Mouse (Mus musculus): ENCODE results near the gene Tmem176a. TPM values are rescaled to one million over a fixed set of nuclear protein-coding genes. Genes with fewer than 3 reads are reported as not detected.

Tmem176a gene
- polyA plus RNA-seq, 1 experiment from 2014 or later = 144 TPM

Other genes starting within 250 kb of the Tmem176a start
- 26.6 and 27.8 TPM in 2 replicates for gene Repin1, start 247.0 kb upstream of the Tmem176a start, polyA plus RNA-seq (2015; fragmentation: Nextera tagmentation; extraction: Ambion mirVana)
- 0.45 TPM in 1 of 2 replicates, not detected in the other for gene Gm44965, start 247.0 kb upstream of the Tmem176a start, polyA plus RNA-seq (2015; fragmentation: Nextera tagmentation; extraction: Ambion mirVana)
- gene Zfp775, start 238.9 kb upstream of the Tmem176a start, polyA plus RNA-seq (2015; fragmentation: Nextera tagmentation; extraction: Ambion mirVana) = 4.9 and 5.4 TPM in 2 replicates
- gene AI854703, start 214.2 kb upstream of the Tmem176a start, polyA plus RNA-seq (2015; fragmentation: Nextera tagmentation; extraction: Ambion mirVana) = 0.92 and 1.1 TPM in 2 replicates
- gene Gimap8, start 193.7 kb upstream of the Tmem176a start, polyA plus RNA-seq (2015; fragmentation: Nextera tagmentation; extraction: Ambion mirVana) = 1.5 and 1.6 TPM in 2 replicates
- gene Gimap9, start 164.8 kb upstream of the Tmem176a start, polyA plus RNA-seq (2015; fragmentation: Nextera tagmentation; extraction: Ambion mirVana) = 10.7 and 12.6 TPM in 2 replicates
- 20.1 and 22.0 TPM in 2 replicates for gene Gimap4, start 156.4 kb upstream of the Tmem176a start, polyA plus RNA-seq (2015; fragmentation: Nextera tagmentation; extraction: Ambion mirVana)
- gene Gimap6, start 132.7 kb upstream of the Tmem176a start, polyA plus RNA-seq (2015; fragmentation: Nextera tagmentation; extraction: Ambion mirVana) = 21.1 and 22.3 TPM in 2 replicates
- gene Gm28053, start 122.3 kb upstream of the Tmem176a start, polyA plus RNA-seq (2015; fragmentation: Nextera tagmentation; extraction: Ambion mirVana) = 3.3 and 3.4 TPM in 2 replicates
- gene Gimap7, start 122.3 kb upstream of the Tmem176a start, polyA plus RNA-seq (2015; fragmentation: Nextera tagmentation; extraction: Ambion mirVana) = 0.23 TPM in 1 of 2 replicates, not detected in the other
- 21.8 and 22.2 TPM in 2 replicates for gene Gimap1, start 101.9 kb upstream of the Tmem176a start, polyA plus RNA-seq (2015; fragmentation: Nextera tagmentation; extraction: Ambion mirVana)
- gene Gimap5, start 94.7 kb upstream of the Tmem176a start, polyA plus RNA-seq (2015; fragmentation: Nextera tagmentation; extraction: Ambion mirVana) = 7.5 and 9.2 TPM in 2 replicates
- 0.06 and 0.18 TPM in 2 replicates for gene Gimap3, start 70.1 kb upstream of the Tmem176a start, polyA plus RNA-seq (2015; fragmentation: Nextera tagmentation; extraction: Ambion mirVana)
- 314 and 315 TPM in 2 replicates for gene Tmem176b, start 577 bp downstream of the Tmem176a start, polyA plus RNA-seq (2015; fragmentation: Nextera tagmentation; extraction: Ambion mirVana)
- gene Aoc1, start 32.0 kb downstream of the Tmem176a start, polyA plus RNA-seq (2015; fragmentation: Nextera tagmentation; extraction: Ambion mirVana) = 2.3 and 3.6 TPM in 2 replicates
- gene 1600015I10Rik, start 89.0 kb downstream of the Tmem176a start, polyA plus RNA-seq (2015; fragmentation: Nextera tagmentation; extraction: Ambion mirVana) = not detected in 2 replicates
- not detected in 2 replicates for gene Doxl2, start 134.0 kb downstream of the Tmem176a start, polyA plus RNA-seq (2015; fragmentation: Nextera tagmentation; extraction: Ambion mirVana)
- not detected in 2 replicates for gene Svs1, start 145.9 kb downstream of the Tmem176a start, polyA plus RNA-seq (2015; fragmentation: Nextera tagmentation; extraction: Ambion mirVana)
- gene Gpnmb, start 195.6 kb downstream of the Tmem176a start, polyA plus RNA-seq (2015; fragmentation: Nextera tagmentation; extraction: Ambion mirVana) = 0.26 and 0.34 TPM in 2 replicates
- 69.0 and 76.9 TPM in 2 replicates for gene Malsu1, start 232.9 kb downstream of the Tmem176a start, polyA plus RNA-seq (2015; fragmentation: Nextera tagmentation; extraction: Ambion mirVana)

Measured in stomach, embryonic 15.5 days (tissue).